In genomic region chr1:91883115-91883514, GRCm38 (mm10) we compare ENCODE assay signal across 14 mouse cellular contexts.
DNase-seq lines count a peak whose midpoint lies in the region; ATAC-seq lines count a peak whose summit lies in the region.
"Had no signal": no experiment of that assay in that cellular context is flagged by ENCODE, and none has a peak within 500 bp of the region (broad histone marks: within the 10 kb centered on the region; RNA-seq: fewer than 3 reads in every experiment).

No protein-coding gene starts in this region.

- no peaks in the 10 kb centered on the region for H3K27me3 ChIP-seq in liver, embryonic 12.5 days (replicated peaks)
- no peaks in the 10 kb centered on the region for H3K27me3 ChIP-seq in embryonic facial prominence, embryonic 12.5 days
- no peaks in the 10 kb centered on the region for H3K27me3 ChIP-seq in liver, embryonic 16.5 days (ENCODE audit: control insufficient read depth, insufficient read depth, low read depth, low read length)
- H3K27me3 ChIP-seq: hindbrain, embryonic 13.5 days had no signal

- no peak overlapping the region for H3K27ac ChIP-seq in liver, embryonic 12.5 days
- 0 out of 2 replicates have a peak overlapping the region, but pooled peaks have one; percentile 57 for H3K27ac ChIP-seq in embryonic facial prominence, embryonic 12.5 days
- H3K27ac ChIP-seq in liver, embryonic 16.5 days (ENCODE audit: low read length), result peak overlapping the region; percentile 70; the same call in 1 of the 2 replicates
- H3K27ac ChIP-seq: hindbrain, embryonic 13.5 days; limb, embryonic 10.5 days had no signal

- DNase-seq in adrenal gland, postnatal 14 days, result peak; percentile 32
- no peak for DNase-seq in adrenal gland, adult (ENCODE audit: inconsistent age in 2 of 2, low spot score in 1 of 2)
- peak; percentile 20 for DNase-seq in liver
- no peak for DNase-seq in frontal cortex, adult 2 months (ENCODE audit: extremely low spot score in 1 of 2, low spot score in 1 of 2)
- DNase-seq in layer of hippocampus, adult 11-12 months (ENCODE audit: low spot score), result no peak
- DNase-seq: adrenal gland, adult 8-10 months; right cerebral cortex, postnatal 4 days had no signal

- no peak overlapping the region for H3K4me2 ChIP-seq in liver, embryonic 12.5 days
- H3K4me2 ChIP-seq in embryonic facial prominence, embryonic 12.5 days (replicated peaks), result no peak overlapping the region
- H3K4me2 ChIP-seq in liver, embryonic 16.5 days (ENCODE audit: low read depth, low read length), result no peak overlapping the region
- H3K4me2 ChIP-seq: hindbrain, embryonic 13.5 days; midbrain, embryonic 11.5 days had no signal

- H3K36me3 ChIP-seq in liver, embryonic 12.5 days, result no peaks in the 10 kb centered on the region
- H3K36me3 ChIP-seq in embryonic facial prominence, embryonic 12.5 days, result no peaks in the 10 kb centered on the region
- H3K36me3 ChIP-seq in liver, embryonic 16.5 days (ENCODE audit: control insufficient read depth, insufficient read depth), result no peaks in the 10 kb centered on the region
- H3K36me3 ChIP-seq: hindbrain, embryonic 13.5 days; limb, embryonic 10.5 days had no signal

- WGBS in liver, embryonic 12.5 days (ENCODE audit: insufficient replicate concordance), result 56% methylated on average over 5 of the region's 5 CpGs
- WGBS in embryonic facial prominence, embryonic 12.5 days, result 53% methylated on average over 5 of the region's 5 CpGs
- WGBS in liver, embryonic 16.5 days (ENCODE audit: insufficient replicate concordance), result 42% methylated on average over 5 of the region's 5 CpGs

- no peak for ATAC-seq in liver, embryonic 12.5 days
- no peak for ATAC-seq in embryonic facial prominence, embryonic 12.5 days (ENCODE audit: insufficient number of reproducible peaks, insufficient read depth, low FRiP score, low TSS enrichment)
- peak; percentile 92 for ATAC-seq in liver, embryonic 16.5 days (ENCODE audit: low read depth)
- ATAC-seq: forebrain, embryonic 16.5 days had no signal

- H3K9me3 ChIP-seq in liver, embryonic 12.5 days (replicated peaks), result no peaks in the 10 kb centered on the region
- H3K9me3 ChIP-seq in embryonic facial prominence, embryonic 12.5 days, result no peaks in the 10 kb centered on the region
- no peaks in the 10 kb centered on the region for H3K9me3 ChIP-seq in liver, embryonic 16.5 days (replicated peaks; ENCODE audit: control insufficient read depth, low read length)
- H3K9me3 ChIP-seq: limb, embryonic 10.5 days had no signal

- no peak overlapping the region for H3K4me3 ChIP-seq in liver, embryonic 12.5 days
- H3K4me3 ChIP-seq in embryonic facial prominence, embryonic 12.5 days, result no peak overlapping the region
- H3K4me3 ChIP-seq in liver, embryonic 16.5 days (ENCODE audit: low read depth, low read length), result no peak overlapping the region
- H3K4me3 ChIP-seq: hindbrain, embryonic 13.5 days; limb, embryonic 10.5 days had no signal

- no peak overlapping the region for H3K9ac ChIP-seq in liver, embryonic 12.5 days
- no peak overlapping the region for H3K9ac ChIP-seq in embryonic facial prominence, embryonic 12.5 days
- no peak overlapping the region for H3K9ac ChIP-seq in liver, embryonic 16.5 days (ENCODE audit: low read depth, low read length)
- H3K9ac ChIP-seq: hindbrain, embryonic 13.5 days had no signal

- no peaks in the 10 kb centered on the region for H3K4me1 ChIP-seq in liver, embryonic 12.5 days
- H3K4me1 ChIP-seq in embryonic facial prominence, embryonic 12.5 days, result peaks cover 7% of the 10 kb centered on the region; the same call in 1 of the 2 replicates
- H3K4me1 ChIP-seq in liver, embryonic 16.5 days (ENCODE audit: control insufficient read depth, low read depth, low read length), result no peaks in the 10 kb centered on the region; the same call in 1 of the 2 replicates

Comparison
In these comparisons a context has a peak if more than half of its experiments do, and no peak if none do; other contexts are left out.
1. DNase-seq: peak in adrenal gland, postnatal 14 days (single experiment) and liver (single experiment); none in adrenal gland, adult (0 of 2), frontal cortex, adult 2 months (0 of 2) and layer of hippocampus, adult 11-12 months (single experiment).